20 mouse cellular contexts compared by ENCODE assay signal in the genomic region with DNA sequence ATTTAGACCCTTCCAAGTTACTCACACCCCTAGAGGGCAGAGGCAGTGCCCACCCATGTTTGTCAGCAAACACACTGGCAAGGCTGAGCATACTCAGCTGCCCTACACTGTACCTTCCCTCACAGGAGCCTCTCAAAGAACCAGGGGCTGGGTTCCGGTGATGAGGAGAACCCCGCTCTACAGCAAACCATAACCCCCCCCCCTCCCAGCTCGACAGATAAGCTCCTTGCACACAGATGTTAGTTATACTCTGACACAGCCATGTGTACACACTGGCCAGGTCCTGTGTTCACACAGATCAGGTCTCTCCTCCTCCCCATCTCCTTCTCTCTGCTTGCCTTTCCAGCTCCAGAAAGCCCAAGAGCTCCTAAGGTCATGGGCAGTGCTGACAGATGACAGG. TPM values are rescaled to one million over a fixed set of nuclear protein-coding genes. Genes with fewer than 3 reads are reported as not detected.
DNase-seq lines count a peak whose midpoint lies in the region; ATAC-seq and TF ChIP-seq lines count a peak whose summit lies in the region.
"Had no signal": no experiment of that assay in that cellular context is flagged by ENCODE, and none has a peak within 500 bp of the region (broad histone marks: within the 10 kb centered on the region; RNA-seq: fewer than 3 reads in every experiment).

No protein-coding gene starts in this region.

- H3K27ac ChIP-seq in gastrocnemius, adult 2 months, result peak overlapping the region; percentile 24; the same call in 1 of the 2 replicates
- peak overlapping the region; percentile 38 for H3K27ac ChIP-seq in heart, embryonic 16.5 days (ENCODE audit: low read length)
- peak overlapping the region; percentile 86 for H3K27ac ChIP-seq in embryonic facial prominence, embryonic 10.5 days (replicated peaks)
- H3K27ac ChIP-seq in liver, embryonic 14.5 days, result peak overlapping the region; percentile 25
- H3K27ac ChIP-seq: hindbrain, embryonic 15.5 days; intestine, embryonic 15.5 days had no signal

- intact Hi-C loops in gastrocnemius, adult 2 months (cut with DNase I), result no loop called here
- intact Hi-C loops in gastrocnemius, postnatal 36 days (cut with DNase I), result no loop called here
- intact Hi-C loops in heart, postnatal 14 days (cut with DNase I), result no loop called here

- 54% methylated on average over 3 of the region's 3 CpGs for WGBS in heart, embryonic 16.5 days
- WGBS in embryonic facial prominence, embryonic 10.5 days, result 82% methylated on average over 3 of the region's 3 CpGs
- WGBS in liver, embryonic 14.5 days (ENCODE audit: insufficient replicate concordance), result 22% methylated on average over 3 of the region's 3 CpGs

- H3K27me3 ChIP-seq in heart, embryonic 16.5 days (ENCODE audit: control insufficient read depth, insufficient read depth, low read length), result no peaks in the 10 kb centered on the region
- peaks cover 8% of the 10 kb centered on the region; the same call in 1 of the 2 replicates for H3K27me3 ChIP-seq in embryonic facial prominence, embryonic 10.5 days (replicated peaks; ENCODE audit: low read depth, poor library complexity, severe bottlenecking)
- H3K27me3 ChIP-seq in liver, embryonic 14.5 days (ENCODE audit: control insufficient read depth, insufficient read depth, low read length), result no peaks in the 10 kb centered on the region
- H3K27me3 ChIP-seq: intestine, embryonic 15.5 days had no signal

- no peak overlapping the region for H3K4me2 ChIP-seq in heart, embryonic 16.5 days (ENCODE audit: low read depth, low read length)
- no peak overlapping the region for H3K4me2 ChIP-seq in liver, embryonic 14.5 days (ENCODE audit: low read depth)
- H3K4me2 ChIP-seq: hindbrain, embryonic 15.5 days; intestine, embryonic 15.5 days; midbrain, embryonic 12.5 days had no signal

- no peaks in the 10 kb centered on the region for H3K36me3 ChIP-seq in heart, embryonic 16.5 days (ENCODE audit: control insufficient read depth, insufficient read depth)
- H3K36me3 ChIP-seq in embryonic facial prominence, embryonic 10.5 days (replicated peaks), result no peaks in the 10 kb centered on the region
- no peaks in the 10 kb centered on the region for H3K36me3 ChIP-seq in liver, embryonic 14.5 days (replicated peaks; ENCODE audit: control insufficient read depth, insufficient read depth, low read depth)
- H3K36me3 ChIP-seq: hindbrain, embryonic 15.5 days; intestine, embryonic 15.5 days; midbrain, embryonic 12.5 days had no signal

- TF ChIP-seq EP300 in liver, embryonic 14.5 days (IDR thresholded peaks at IDR 0.05; ENCODE audit: low read depth), result no peak

- H3K4me1 ChIP-seq in heart, embryonic 16.5 days (ENCODE audit: control insufficient read depth, insufficient read depth, low read length), result peaks cover 35% of the 10 kb centered on the region
- peaks cover 68% of the 10 kb centered on the region for H3K4me1 ChIP-seq in embryonic facial prominence, embryonic 10.5 days
- H3K4me1 ChIP-seq in liver, embryonic 14.5 days (replicated peaks; ENCODE audit: control insufficient read depth in 2 of 2, insufficient read depth in 2 of 2, low read length in 1 of 2), result peaks cover 58 to 70% of the 10 kb centered on the region in 2 experiments

- H3K9me3 ChIP-seq in heart, embryonic 16.5 days (replicated peaks; ENCODE audit: control insufficient read depth, low read length), result no peaks in the 10 kb centered on the region
- H3K9me3 ChIP-seq in embryonic facial prominence, embryonic 10.5 days, result no peaks in the 10 kb centered on the region
- no peaks in the 10 kb centered on the region for H3K9me3 ChIP-seq in liver, embryonic 14.5 days (ENCODE audit: control insufficient read depth, low read length)
- H3K9me3 ChIP-seq: hindbrain, embryonic 15.5 days; intestine, embryonic 15.5 days; midbrain, embryonic 12.5 days had no signal

- H3K9ac ChIP-seq in heart, embryonic 16.5 days (ENCODE audit: low read length), result no peak overlapping the region
- H3K9ac ChIP-seq in liver, embryonic 14.5 days (replicated peaks), result peak overlapping the region; percentile 34; the same call in 1 of the 2 replicates
- H3K9ac ChIP-seq: hindbrain, embryonic 15.5 days; intestine, embryonic 15.5 days; midbrain, embryonic 12.5 days had no signal

- no peak for ATAC-seq in heart, embryonic 16.5 days (replicated peaks; ENCODE audit: extremely low read depth, insufficient read depth, low FRiP score)
- ATAC-seq in liver, embryonic 14.5 days (ENCODE audit: insufficient read depth), result no peak
- ATAC-seq: CD4-positive, CD25-positive, alpha-beta regulatory T cell, adult 4 months; intestine, embryonic 15.5 days had no signal

- DNase-seq in gastrocnemius, adult 2 months, result no peak
- DNase-seq in gastrocnemius, postnatal 36 days, result no peak
- no peak for DNase-seq in heart, postnatal 14 days
- no peak for DNase-seq in embryonic facial prominence, embryonic 10.5 days (ENCODE audit: low spot score)
- DNase-seq in liver, embryonic 14.5 days (ENCODE audit: low read depth in 3 of 3, low spot score in 3 of 3), result no peak
- DNase-seq in kidney, adult 9 months, result no peak
- DNase-seq: cerebellum, adult 11 months; cerebellum, adult 9-11 months; heart, postnatal 4 days; kidney, adult 8-10 months; kidney, postnatal 14 days; lung, adult 18-20 months; lung, postnatal 10 days; right cerebral cortex, postnatal 25 days; spleen, adult 18-20 months had no signal

- no peak for TF ChIP-seq CTCF in gastrocnemius, adult 2 months (IDR thresholded peaks at IDR 0.05)
- no peak for TF ChIP-seq CTCF in liver, embryonic 14.5 days (IDR thresholded peaks at IDR 0.05; ENCODE audit: low read depth)

- no peak overlapping the region for H3K4me3 ChIP-seq in gastrocnemius, adult 2 months
- H3K4me3 ChIP-seq in heart, embryonic 16.5 days (ENCODE audit: low read length), result no peak overlapping the region
- H3K4me3 ChIP-seq in embryonic facial prominence, embryonic 10.5 days, result no peak overlapping the region
- no peak overlapping the region for H3K4me3 ChIP-seq in liver, embryonic 14.5 days (ENCODE audit: insufficient read depth in 1 of 2, low read depth in 2 of 2, low read length in 2 of 2)
- H3K4me3 ChIP-seq: hindbrain, embryonic 15.5 days; intestine, embryonic 15.5 days; midbrain, embryonic 12.5 days had no signal

RNA-seq across cellular contexts. Expression of a gene that starts 59.7 kb away (rescaled TPM):
- total RNA-seq in gastrocnemius, adult 2 months (2021), result 10 to 100 TPM; 27.4 to 34.5 TPM
- 10 to 100 TPM; 24.3 to 27.2 TPM for total RNA-seq in gastrocnemius, postnatal 36 days (2021)
- polyA plus RNA-seq in heart, embryonic 16.5 days (2015; fragmentation: Nextera tagmentation; extraction: Ambion mirVana), result 20.6 and 22.6 TPM in 2 replicates
- 10 to 100 TPM; 53.9 to 59.4 TPM for total RNA-seq in heart, postnatal 14 days (2021)
- polyA plus RNA-seq in embryonic facial prominence, embryonic 10.5 days (2016; fragmentation: Nextera tagmentation; extraction: Ambion mirVana), result 42.8 and 45.6 TPM in 2 replicates
- 3.4 and 3.6 TPM in 2 replicates for polyA plus RNA-seq in liver, embryonic 14.5 days (2012; rRNA removed)
- polyA plus RNA-seq in liver, embryonic 14.5 days (2014; fragmentation: Nextera tagmentation; extraction: Ambion mirVana), result 4.0 and 4.6 TPM in 2 replicates

Comparison
In these comparisons a context has a peak if more than half of its experiments do, and no peak if none do; other contexts are left out.
1. H3K27ac ChIP-seq: peak in every context shown above with its lines; median percentile 86 in embryonic facial prominence, embryonic 10.5 days; 38 in heart, embryonic 16.5 days; 25 in liver, embryonic 14.5 days; 24 in gastrocnemius, adult 2 months.